Mouse (Mus musculus): ENCODE measurements around the gene Hdac7.

DNA sequence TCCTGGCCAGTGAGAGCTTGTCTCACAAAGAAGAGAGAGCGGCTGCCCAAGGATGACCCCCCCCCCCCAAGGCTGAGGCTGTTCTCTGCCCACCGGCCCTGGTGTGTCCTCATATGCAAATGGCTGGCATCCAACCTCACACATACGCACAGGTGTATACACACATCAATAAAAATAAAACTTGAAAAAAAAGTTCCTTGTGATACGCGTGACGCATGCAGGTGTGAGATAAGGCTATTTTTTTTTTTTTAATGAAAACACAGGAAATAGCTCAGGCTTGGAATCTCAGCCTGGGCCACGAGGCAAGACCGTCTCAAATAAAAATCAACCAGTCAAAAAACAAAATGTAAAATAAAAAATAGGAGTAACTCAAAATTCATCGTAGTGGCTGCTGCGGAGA is 98.0 kb downstream of the Hdac7 start:
- TF ChIP-seq CTCF (IDR thresholded peaks at IDR 0.05; ENCODE audit: control insufficient read depth, insufficient read depth, low read length) (no peak), POLR2A (IDR thresholded peaks at IDR 0.05; ENCODE audit: borderline replicate concordance, control insufficient read depth, low read depth, low read length) (no peak)
